Mouse (Mus musculus) myocyte (in vitro differentiated cells): Measurements from ENCODE around the gene Glrb.

Experiments
- MYOD1 ChIP-seq, 3 experiments: IDR thresholded peaks; one replicate each; pipeline ENCODE4 v1.6.1; 2011; ENCODE audit warnings: control low read depth in 2 of 3, low read depth in 2 of 3, mild to moderate bottlenecking in 2 of 3, moderate library complexity in 1 of 3; ENCODE audit not compliant: insufficient read length in 2 of 3, control insufficient read depth in 1 of 3
- POLR2A ChIP-seq: IDR thresholded peaks from one replicate; pipeline ENCODE4 v1.6.1; 2011; ENCODE audit warnings: low read depth, mild to moderate bottlenecking, control low read depth, moderate library complexity; ENCODE audit not compliant: insufficient read length
- TCF12 ChIP-seq: IDR thresholded peaks from one replicate; pipeline ENCODE4 v1.6.1; 2011; ENCODE audit warnings: mild to moderate bottlenecking, control low read depth; ENCODE audit not compliant: poor library complexity, insufficient read depth, severe bottlenecking
- USF1 ChIP-seq: IDR thresholded peaks from one replicate; pipeline ENCODE4 v1.6.1; 2011; ENCODE audit warnings: low read depth, mild to moderate bottlenecking, control low read depth, moderate library complexity

DNA sequence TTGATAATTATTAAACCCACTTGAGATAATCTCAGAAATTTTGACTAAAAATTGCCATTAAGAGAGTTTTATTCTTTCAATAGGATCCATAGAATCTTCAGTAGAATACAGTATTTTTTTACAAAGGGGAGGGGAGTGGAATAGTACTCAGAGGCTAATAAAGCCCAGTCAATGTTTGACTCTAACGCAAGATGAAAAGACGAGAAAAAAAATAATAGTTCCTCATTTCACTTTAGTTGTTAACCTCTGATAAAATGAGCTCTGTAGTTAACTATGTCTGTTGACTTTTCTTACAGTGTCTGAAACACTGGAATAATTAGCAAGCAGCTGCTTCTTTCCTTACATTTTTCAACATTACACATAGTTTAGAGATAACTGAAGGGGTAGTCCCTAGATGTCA, 118.2 kb downstream of the Glrb start:
- TF ChIP-seq MYOD1 (IDR thresholded peaks at IDR 0.05; ENCODE audit: control insufficient read depth in 1 of 3, insufficient read length in 2 of 3, low read depth in 2 of 3) (no peak), USF1 (no peak), TCF12 (no peak), POLR2A (no peak)
